Mouse (Mus musculus): ENCODE measurements around the gene Plcl1.

DNA sequence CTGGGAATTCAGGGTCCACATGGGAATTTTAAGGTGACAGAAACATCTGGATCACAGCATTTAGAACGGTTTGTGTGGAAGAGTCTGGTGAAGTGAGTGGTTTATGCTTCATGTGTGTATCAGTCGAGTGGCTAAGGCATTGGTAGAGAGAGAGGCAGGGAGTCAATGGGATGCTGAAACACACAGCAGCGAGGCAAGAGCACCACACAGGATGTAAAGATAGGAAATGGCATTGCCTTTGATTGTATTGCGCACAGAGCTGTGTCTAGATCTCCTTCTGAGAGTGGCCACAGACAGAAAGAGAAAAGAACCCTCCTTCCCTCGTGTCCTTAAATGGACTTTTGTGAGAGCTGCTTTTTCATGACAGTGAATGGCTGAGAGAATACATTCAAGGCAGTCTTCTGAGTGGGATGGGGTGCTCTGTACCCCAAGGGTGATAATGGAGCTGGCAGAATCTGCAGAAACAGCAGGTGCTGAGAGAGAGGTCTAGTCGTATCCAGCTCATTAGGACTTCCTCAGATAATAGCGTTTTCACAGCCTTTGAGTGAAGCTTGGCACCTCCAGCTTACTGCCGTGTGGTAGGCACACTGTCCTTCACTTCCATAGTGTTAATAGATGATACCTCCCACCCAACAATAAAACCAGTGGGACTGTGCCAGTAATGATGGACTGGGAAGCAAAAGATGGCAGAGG lies 253.9 kb downstream of the Plcl1 start:
- TF ChIP-seq GATA1 (IDR thresholded peaks at IDR 0.05; ENCODE audit: borderline replicate concordance, low read length) (no peak), CTCF (IDR thresholded peaks at IDR 0.05; ENCODE audit: low read depth, low read length) (no peak), TAL1 (conservative IDR thresholded peaks at IDR 0.05; ENCODE audit: low read depth, low read length) (no peak), POLR2AphosphoS5 (IDR thresholded peaks at IDR 0.05; ENCODE audit: insufficient replicate concordance, low read depth, low read length) (no peak), GATA2 (IDR thresholded peaks at IDR 0.05; ENCODE audit: borderline replicate concordance, low read depth, low read length) (no peak)
